Mouse (Mus musculus) right cerebral cortex, postnatal 4 days (tissue): Measurements from ENCODE around the gene Drg1.

Source experiments
- DNase-seq: peaks from one replicate; pipeline ENCODE4 v3.0.0-alpha.2; 2022

The Drg1 gene

DNA sequence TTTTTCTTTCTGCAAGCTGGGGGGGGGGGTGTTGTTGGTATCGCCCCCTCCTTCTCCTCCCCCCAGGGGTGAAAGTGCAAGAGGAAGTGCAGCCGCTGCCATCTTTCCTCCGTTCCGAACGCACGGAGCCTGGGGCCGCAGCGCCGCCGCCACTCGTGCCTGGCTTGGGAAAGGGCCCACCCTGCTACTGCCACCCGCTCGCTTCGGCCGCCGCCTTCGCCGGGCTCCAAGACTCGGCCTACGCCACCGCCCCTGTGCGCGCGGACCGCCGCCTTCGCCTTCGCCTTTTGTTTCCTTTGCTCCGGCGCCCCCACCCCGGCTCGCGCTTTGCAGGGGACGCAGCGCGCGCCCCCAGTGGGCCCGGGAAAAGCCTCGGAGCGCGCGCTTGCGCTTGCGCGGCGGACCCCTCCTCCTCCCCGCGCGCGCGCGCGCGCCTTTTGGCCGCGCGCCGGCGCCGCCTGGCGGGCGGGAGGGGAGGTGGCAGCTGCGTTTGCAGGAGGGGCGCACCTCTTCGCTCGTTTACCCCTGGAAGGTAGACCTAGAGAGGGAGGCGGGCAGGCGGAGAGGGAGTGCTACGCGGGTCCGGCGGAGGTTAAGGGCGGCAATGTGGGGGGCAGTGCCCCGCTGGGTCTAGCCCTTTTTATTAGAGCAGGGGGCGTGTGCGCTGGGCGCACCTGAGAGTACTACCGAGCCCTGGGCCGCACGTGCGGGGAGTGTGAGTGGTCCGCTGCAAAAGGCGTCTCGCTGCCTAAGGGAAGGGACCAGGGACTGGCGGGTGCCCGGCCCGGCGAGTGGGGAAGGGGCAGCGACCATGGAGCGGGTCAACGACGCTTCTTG, 23.8 kb upstream of the Drg1 start:
- peak; percentile 88 for DNase-seq

DNA sequence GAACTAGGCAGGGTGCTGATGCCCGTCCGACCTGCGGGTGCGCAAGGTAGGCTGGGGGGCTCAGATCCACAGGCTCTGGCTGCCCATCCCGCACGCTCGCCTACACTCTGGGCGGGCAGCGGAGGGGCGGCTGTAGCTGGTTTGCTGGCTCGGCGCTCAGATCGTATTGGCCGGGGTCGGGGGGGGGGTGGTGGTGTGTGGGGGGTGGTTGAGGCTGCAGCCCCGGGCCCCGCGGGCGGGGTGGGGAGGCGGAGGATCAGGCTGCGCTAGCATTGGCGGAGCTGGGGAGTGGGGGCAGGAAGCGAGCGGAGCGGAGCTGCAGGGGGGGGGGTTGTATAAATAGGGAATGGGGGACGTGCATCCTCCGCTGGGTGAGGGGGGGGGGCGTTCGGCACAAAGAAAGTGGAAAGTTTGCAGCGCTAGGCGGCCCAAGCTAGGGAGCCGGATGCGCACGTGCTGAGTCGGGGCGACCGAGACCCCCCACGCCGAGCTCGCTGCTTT, 23.1 kb upstream of the Drg1 start:
- peak; percentile 81 for DNase-seq

DNA sequence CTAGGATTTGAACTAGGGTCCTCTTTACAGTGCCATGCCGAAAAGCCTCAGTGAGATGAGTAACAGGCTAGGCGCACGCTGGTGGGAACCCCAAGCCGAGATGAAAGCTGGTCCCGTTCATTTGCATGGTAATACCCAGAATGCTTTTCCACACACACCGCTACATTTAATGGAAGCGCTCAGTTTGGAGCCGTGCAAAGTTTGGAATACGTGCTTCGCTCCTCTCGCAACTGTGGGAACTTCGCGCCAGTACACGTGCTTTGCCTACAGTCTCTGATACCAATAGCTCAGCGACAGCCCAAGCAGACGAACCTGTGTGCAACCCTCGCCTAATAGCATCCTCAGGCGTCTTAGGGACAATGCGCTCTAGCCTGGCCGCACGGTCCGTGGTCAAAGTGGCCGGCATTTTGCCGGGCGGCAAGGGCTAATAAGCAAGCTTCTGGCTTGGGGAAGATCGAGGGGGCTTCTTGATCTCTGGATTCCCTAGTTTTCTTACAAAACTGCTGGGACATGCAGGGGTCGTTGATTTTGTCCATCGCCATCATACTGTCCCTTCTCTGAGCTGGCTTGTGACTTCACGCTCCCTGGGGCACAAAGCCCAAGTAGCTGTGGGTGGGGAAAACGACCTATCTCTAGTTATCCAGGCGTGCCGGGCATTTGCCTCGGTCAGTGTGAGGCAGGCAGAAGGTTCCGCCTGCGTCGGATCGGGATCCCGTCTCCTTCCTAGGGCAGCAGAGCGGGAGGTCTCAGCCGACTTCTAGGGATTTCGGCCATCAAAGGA, 22.5 kb upstream of the Drg1 start, which contains the start of gene Patz1:
Gene Patz1 (plus strand): TSS at position 354 of the 781 bp plus-strand sequence.
- DNase-seq = peak; percentile 39

DNA sequence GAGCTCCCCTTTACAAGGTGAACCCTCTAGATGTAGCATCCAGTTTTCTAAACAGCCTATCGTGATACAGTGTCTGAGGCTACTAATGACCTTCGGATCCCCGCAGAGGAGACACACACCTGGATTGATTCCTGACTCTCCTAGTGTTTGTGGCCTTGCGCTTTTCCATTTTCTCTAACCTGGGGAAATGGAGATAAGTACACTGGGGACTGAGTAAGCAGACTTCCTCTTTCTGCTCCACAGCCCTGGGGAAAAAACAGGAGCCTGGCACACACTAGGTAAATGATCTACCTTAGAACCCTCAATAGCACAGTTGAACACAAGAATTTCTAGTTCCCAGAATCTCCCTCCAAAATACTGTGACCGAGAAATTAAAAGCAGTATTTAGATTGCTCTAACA, 21.7 kb upstream of the Drg1 start:
- DNase-seq = no peak

DNA sequence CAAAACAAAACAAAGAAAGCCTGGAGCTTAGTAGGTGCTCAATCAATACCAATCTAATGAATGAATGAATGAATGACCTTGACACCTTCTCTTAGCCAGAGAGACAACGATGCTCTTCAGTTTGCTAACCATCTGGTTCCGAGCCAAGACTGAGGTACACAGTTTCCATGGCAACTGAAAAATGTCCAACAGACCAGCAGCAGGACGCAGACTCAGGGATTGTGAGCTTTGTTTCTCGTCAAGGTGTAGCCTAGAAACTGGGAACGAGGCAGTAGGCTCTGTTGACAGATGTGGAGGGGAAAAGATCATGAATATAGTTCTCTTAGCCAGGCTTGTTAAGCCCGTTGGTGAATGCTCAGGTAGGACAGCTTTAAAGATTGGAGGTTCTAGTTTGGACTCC, 20.9 kb upstream of the Drg1 start:
- no peak for DNase-seq

DNA sequence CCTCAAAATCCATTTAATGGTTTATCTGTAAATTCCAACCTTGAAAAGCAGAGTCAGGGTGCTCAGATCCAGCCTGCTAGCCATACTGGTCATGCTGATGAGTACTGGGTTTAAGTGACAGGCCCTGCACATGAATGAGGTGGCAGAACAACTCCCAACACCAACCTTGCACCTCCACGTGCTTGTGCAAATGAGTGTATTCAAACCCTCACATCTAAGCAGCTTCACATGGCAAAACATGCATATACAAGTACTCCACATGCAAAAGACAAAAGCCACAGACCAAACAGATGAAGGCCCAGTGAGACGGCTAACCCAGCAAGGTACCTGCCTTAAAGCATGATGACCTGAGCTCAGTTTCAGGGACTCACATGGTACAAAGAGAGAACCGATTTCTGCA, 19.7 kb upstream of the Drg1 start:
- no peak for DNase-seq

DNA sequence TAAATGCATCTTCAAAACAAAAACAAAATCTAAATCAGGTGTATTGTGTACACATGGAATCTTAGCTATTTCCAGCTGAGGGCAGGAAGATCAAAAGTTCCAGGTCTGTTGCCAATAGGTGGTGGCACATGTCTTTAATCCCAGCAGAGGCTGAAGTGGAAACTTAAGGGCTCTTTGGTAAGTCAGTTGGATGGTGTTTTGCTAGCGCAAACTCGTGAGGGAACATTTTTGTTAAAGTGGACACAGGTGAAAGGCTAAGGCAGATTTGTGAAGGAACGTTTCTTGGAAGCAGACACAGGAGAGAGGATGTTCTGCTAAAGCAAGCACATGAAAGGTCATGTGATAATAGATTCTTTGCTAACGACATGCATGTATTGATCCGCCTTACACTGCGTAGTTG, 17.4 kb upstream of the Drg1 start:
- no peak for DNase-seq

DNA sequence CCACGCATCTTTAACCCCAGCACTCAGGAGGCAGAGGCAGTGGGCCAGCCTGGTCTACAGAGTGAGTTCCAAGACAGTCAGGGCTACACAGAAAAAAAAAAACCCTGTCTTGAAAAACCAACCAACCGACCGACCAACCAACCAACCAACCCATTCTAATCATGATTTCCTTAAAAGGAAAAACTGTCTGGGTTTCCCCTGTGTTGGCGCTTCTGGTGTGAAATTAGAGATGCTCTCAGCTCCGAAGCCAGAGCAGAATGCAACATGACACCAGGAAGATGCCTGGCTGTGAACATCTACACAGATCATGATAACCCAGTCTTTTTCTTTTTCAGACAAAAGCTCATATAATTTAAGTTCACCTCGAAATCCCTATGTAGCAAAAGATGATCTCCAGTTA, 16.7 kb upstream of the Drg1 start:
- no peak for DNase-seq

DNA sequence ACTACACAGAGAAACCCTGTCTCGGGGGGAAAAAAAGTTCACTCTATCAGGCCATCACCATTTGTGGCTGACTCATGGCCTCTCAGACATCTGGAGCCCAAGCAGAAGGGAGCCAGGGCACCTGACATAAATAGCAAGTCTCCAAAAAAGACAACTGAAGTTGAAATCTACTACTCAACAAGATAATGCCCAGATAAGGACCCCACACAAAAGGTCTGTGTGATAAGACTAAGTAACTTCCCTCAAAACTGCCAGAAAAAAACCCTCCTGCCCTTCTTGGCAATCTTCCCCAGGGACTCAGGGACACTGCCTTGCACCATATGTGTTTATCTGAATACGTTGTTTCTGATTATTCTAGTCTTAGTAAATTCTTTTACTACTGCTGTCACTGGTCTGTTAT, 13.5 kb upstream of the Drg1 start:
- DNase-seq = no peak

GRCm38 (mm10) chr11:3278351-3278750, 12.1 kb upstream of the Drg1 start:
- DNase-seq = no peak

DNA sequence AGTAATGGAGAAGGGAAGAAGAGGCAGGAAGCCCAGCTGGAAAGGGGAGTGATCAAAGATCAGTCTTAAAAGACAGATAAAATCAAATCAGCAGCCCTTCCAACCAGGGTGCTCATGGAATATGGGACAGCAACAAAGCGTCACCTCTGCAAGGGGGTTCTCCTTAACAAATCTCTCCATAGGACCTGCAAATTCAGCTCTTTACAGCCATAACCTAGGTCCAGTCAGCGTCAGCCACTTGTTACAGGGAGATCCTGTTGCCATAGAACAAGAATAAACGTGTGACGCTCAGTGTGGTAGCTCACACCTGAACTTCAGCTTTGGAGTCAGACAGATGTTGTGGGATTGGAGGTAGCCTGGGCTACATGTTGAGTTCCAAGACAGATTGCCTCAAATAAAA, 3.0 kb upstream of the Drg1 start:
- no peak for DNase-seq

- DNase-seq = no peak
Observed at GRCm38 (mm10) chr11:3267133-3267532, 918 bp upstream of the Drg1 start.

- no peak for DNase-seq
Observed at GRCm38 (mm10) chr11:3265291-3266078, 730 bp downstream of the Drg1 start.

DNA sequence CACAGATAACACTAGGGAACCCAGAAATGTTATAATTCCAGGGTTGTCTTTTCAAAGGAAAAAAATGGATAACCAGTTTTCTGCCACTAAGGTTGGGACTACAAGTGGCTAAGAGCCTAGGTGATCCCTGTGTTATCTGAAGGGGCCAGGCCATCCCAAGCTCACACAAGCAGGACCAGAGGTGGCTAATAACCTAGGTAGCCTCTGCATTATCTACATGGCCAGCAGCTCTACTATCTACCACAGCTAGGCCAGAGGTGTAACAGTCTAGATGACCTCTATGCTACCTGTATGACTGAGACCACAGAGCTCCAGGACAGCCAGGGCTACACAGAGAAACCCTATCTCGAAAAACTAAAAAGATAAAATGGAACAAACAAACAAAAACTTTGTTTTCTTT, 6.7 kb downstream of the Drg1 start:
- no peak for DNase-seq

DNA sequence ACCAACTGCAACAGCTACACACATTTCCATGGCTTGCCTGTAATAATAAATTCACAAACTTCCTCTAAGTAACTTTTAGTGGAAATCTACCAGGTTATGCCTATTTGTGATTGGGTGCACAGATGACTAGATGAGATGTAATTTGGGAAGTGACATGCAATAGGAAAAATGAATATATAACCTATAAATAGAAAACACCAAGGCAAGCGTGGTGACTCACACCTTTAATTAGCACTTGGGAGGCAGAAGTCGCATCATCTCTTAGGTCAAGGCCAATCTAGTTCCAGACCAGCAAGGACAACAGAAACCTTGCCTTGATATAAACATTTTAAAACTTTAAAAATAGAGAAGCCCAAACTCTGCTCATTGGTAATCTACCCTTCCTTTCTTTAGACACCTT, 18.8 kb downstream of the Drg1 start:
- DNase-seq = no peak

DNA sequence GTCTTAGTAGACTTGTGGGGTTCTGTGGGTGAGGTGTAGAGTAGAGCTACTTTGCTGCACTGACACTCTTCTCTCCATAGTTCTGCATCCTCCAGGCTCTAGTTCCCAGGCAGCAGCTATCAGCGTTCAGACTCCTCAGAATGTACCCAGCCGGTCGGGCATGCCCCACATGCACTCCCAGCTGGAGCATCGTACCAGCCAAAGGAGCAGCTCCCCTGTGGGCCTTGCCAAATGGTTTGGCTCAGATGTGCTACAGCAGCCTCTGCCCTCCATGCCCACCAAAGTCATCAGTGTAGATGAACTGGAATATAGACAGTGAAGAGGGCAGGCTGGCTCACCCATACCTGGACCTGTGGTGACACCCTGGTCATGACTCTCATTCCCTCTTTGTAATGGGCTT, 22.4 kb downstream of the Drg1 start:
- DNase-seq = peak; percentile 7

DNA sequence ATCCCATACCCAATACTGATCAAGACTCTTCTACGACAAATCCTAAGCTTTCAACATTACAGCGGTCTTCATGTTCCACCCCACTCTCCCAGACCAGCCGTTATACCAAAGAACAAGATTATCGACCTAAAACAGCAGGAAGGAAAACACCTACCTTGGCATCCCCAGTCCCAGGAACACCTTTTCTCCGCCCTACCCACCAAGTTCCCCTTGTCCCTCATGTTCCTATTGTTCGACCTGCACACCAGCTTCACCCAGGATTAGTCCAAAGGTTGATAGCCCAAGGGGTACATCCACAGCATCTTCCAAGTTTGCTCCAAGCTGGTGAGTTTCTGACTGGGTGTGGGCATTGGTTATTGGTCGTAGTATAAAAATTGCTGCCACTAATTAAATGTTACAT, 23.8 kb downstream of the Drg1 start:
- DNase-seq = no peak

GRCm38 (mm10) chr11:3235277-3235676, 30.9 kb downstream of the Drg1 start:
- DNase-seq = no peak

DNA sequence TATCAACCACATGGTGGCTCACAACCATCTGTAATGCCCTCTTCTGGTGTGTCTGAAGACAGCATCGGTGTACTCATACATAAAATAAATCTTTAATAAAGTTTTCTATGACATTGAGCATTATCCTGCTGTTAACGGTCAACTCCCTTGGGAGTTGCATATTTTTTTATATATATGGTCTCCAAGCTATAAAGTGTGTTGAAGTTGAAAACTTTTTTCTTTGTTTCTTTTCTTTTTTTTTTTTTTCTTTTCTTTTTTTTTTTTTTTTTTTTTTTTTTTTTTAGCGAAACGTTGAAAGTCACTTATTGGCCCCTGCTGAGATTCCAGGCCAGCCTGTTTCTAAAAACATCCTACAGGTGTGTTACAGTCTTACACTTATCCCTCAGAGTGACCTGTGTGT, 32.5 kb downstream of the Drg1 start:
- no peak for DNase-seq

DNA sequence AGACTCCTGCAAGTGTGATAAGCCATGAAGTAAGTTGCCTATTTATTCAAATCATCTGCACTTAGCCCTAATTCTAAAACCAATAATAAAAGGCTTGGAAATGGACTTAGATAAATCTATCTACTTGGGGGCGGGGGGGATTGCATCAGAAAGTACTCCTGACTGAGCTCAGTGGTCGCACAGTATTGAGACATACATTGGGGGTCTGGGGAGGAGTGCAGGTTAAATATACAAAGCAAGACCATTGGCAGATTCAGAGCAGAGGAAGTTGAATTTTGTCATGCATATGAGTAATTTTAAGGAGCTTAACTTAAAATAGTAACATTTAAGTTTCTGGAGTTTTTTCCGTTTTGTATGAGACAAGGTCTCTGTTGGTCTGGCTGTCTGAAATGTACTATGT, 34.0 kb downstream of the Drg1 start:
- DNase-seq = no peak

GRCm38 (mm10) chr11:3227113-3227512, 39.1 kb downstream of the Drg1 start:
- DNase-seq = no peak

DNA sequence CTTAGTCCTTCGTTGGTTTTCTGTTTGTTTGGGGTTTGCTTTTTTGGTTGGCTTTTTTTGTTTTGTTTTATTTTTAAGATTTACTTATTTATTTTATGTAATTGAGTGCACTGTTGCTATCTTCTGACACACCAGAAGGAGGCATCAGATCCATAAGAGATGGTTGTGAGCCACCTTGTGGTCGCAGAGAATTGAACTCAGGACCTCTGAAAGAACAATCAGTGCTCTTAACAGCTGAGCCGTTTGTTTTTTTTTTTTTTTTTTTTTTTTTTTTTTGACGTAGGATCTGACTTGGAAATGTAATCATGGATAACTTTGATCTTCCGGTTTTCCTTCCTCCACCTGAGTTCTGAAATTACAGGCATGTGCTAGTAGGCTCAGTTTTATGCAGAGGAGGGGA, 43.1 kb downstream of the Drg1 start:
- DNase-seq = no peak

DNA sequence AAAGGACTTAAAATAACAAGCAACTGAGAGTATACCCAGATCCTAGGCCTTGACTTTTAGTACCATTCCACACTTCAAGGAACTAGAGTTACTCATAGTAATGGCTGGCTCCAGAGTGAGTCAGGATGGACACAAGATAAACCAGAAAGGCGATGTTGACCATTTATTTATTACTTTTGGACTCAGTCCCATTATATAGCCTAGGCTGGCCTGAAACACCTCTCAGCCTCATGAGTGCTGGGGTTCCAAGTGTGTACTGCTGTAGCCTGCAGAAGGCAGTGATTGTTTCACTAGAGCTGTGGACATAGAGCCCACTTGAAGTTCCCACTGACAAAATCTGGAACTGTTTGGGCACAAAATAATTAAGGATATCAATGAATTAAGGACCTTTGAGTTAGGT, 53.7 kb downstream of the Drg1 start:
- DNase-seq = no peak
